Mouse (Mus musculus) urinary bladder, adult 2 months (tissue): ENCODE results near the gene Iars2. TPM values are rescaled to one million over a fixed set of nuclear protein-coding genes. Genes with fewer than 3 reads are reported as not detected.

ENCODE experiments used
- polyA plus RNA-seq: library from polyadenylated mRNA; depleted of rRNA; stranded (reverse); fragments of >200 nt; gene quantifications from 2 replicates; pipeline ENCODE4 v1.2.3, GENCODE M21; 2012; rRNA removed

Gene Iars2
- polyA plus RNA-seq, 1 experiment = 34.3 TPM

Other genes starting within 250 kb of the Iars2 start
- 24.9 and 26.7 TPM in 2 replicates for gene Rab3gap2, start 125.3 kb downstream of the Iars2 start, polyA plus RNA-seq
- gene Bpnt1, start 2.8 kb upstream of the Iars2 start, polyA plus RNA-seq = 50.8 and 51.1 TPM in 2 replicates
- 21.5 and 30.7 TPM in 2 replicates for gene Eprs, start 33.6 kb upstream of the Iars2 start, polyA plus RNA-seq
- 0.01 TPM in 1 of 2 replicates, not detected in the other for gene Slc30a10, start 125.5 kb upstream of the Iars2 start, polyA plus RNA-seq